Mouse (Mus musculus) liver, embryonic 11.5 days (tissue): ENCODE data around the gene Ets1. TPM values are rescaled to one million over a fixed set of nuclear protein-coding genes. Genes with fewer than 3 reads are reported as not detected.

Experiments
- ATAC-seq: fragments of 200-750 bp; cut with Nextera tagmentation; replicated peaks from 2 replicates; pipeline ENCODE4 v1.8.0; 2017; ENCODE audit warnings: moderate number of reproducible peaks, mild to moderate bottlenecking, moderate TSS enrichment, moderate library complexity; ENCODE audit not compliant: low FRiP score
- DNase-seq: peaks from one replicate; pipeline ENCODE4 v3.0.0-alpha.2; 2017; ENCODE audit warnings: low spot score
- H3K27ac ChIP-seq: fragments of 300-500 bp; sonication (generic); 2 replicates; pipeline ENCODE4 v1.5.1; 2014; ENCODE audit warnings: mild to moderate bottlenecking, low read depth, low read length, control low read depth
- H3K27me3 ChIP-seq: fragments of 300-500 bp; sonication (generic); replicated peaks from 2 replicates; pipeline ENCODE4 v1.6.1; 2014; ENCODE audit warnings: low read length, mixed read lengths; ENCODE audit not compliant: control insufficient read depth, insufficient read depth
- H3K36me3 ChIP-seq: fragments of 300-500 bp; sonication (generic); 2 replicates; pipeline ENCODE4 v1.6.1; 2014; ENCODE audit warnings: mild to moderate bottlenecking, low read length, moderate library complexity, mixed read lengths; ENCODE audit not compliant: control insufficient read depth, insufficient read depth
- H3K4me1 ChIP-seq: fragments of 300-500 bp; sonication (generic); replicated peaks from 2 replicates; pipeline ENCODE4 v1.6.1; 2014; ENCODE audit warnings: low read length, mixed read lengths; ENCODE audit not compliant: control insufficient read depth, insufficient read depth
- H3K4me2 ChIP-seq: fragments of 300-500 bp; sonication (generic); 2 replicates; pipeline ENCODE4 v1.6.1; 2014; ENCODE audit warnings: mild to moderate bottlenecking, control low read depth, moderate library complexity
- H3K4me3 ChIP-seq: fragments of 300-500 bp; sonication (generic); 2 replicates; pipeline ENCODE4 v1.5.1; 2014; ENCODE audit warnings: low read depth, low read length, control low read depth
- H3K9ac ChIP-seq: fragments of 300-500 bp; sonication (generic); 2 replicates; pipeline ENCODE4 v1.6.1; 2014; ENCODE audit warnings: low read depth, low read length, control low read depth
- H3K9me3 ChIP-seq: fragments of 300-500 bp; sonication (generic); 2 replicates; pipeline ENCODE4 v1.6.1; 2016; ENCODE audit warnings: low read length, inconsistent platforms, mixed read lengths; ENCODE audit not compliant: control insufficient read depth
- WGBS: fragments of 180-500 bp; shearing (Covaris S2); extraction: QIAGEN DNeasy Blood & Tissue Kit; methylation state at CpG from one replicate; pipeline ENCODE4 v1.1.7; 2014; 5-methylcytosine and 5-hydroxymethylcytosine counted together
- polyA plus RNA-seq: library from polyadenylated mRNA; unstranded; fragments of >200 nt; fragmentation: Nextera tagmentation; extraction: Ambion mirVana; gene quantifications from 2 replicates; pipeline ENCODE4 v1.2.1, GENCODE M21; 2014

The Ets1 gene
- polyA plus RNA-seq, 1 experiment from 2014 or later: 31.4 TPM

DNA sequence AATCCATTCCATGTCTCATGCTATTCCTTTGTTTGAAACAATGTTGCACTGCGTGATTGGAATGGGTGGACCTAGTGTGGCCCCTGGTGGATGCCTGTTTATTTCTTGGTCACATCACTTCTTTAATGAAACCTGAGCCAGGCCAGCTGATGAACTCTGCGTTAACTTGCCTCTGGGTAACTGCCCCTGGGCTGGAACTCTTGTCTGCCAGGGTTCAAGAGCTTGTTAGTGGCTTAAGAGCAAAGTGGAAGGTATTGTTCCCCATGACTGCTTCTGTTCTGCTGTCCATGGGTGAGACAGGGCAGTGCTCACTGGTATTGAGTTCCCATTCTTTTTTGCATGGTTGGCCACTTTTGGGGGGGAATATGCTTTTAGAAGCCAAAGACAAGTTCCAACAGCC, 85.1 kb downstream of the Ets1 start:
- Histone ChIP-seq H3K36me3 (no peaks in the 10 kb centered on the region), H3K27ac (no peak overlapping the region), H3K4me2 (no peak overlapping the region), H3K4me3 (no peak overlapping the region), H3K27me3 (no peaks in the 10 kb centered on the region), H3K9me3 (no peaks in the 10 kb centered on the region), H3K9ac (no peak overlapping the region), H3K4me1 (peaks cover 11% of the 10 kb centered on the region)
- WGBS: 62% methylated on average over 2 of the region's 2 CpGs
- ATAC-seq (no peak), DNase-seq (no peak)

- Histone ChIP-seq H3K9me3 (no peaks in the 10 kb centered on the region), H3K9ac (no peak overlapping the region), H3K4me2 (no peak overlapping the region), H3K36me3 (no peaks in the 10 kb centered on the region), H3K4me3 (no peak overlapping the region), H3K27ac (no peak overlapping the region), H3K27me3 (no peaks in the 10 kb centered on the region), H3K4me1 (peaks cover 11% of the 10 kb centered on the region)
- DNase-seq: no peak
- 81% methylated on average over 1 of the region's 1 CpGs for WGBS
- no peak for ATAC-seq
Observed at GRCm38 (mm10) chr9:32722205-32722604, 86.2 kb downstream of the Ets1 start.

- no peak overlapping the region for H3K4me2 ChIP-seq
- H3K27ac ChIP-seq: no peak overlapping the region
- DNase-seq (no peak), ATAC-seq (no peak)
- no peaks in the 10 kb centered on the region; the same call in 1 of the 2 replicates for H3K36me3 ChIP-seq
- H3K4me3 ChIP-seq: no peak overlapping the region
- H3K9me3 ChIP-seq: no peaks in the 10 kb centered on the region
- peaks cover 11% of the 10 kb centered on the region for H3K4me1 ChIP-seq
- H3K9ac ChIP-seq: no peak overlapping the region
- no peaks in the 10 kb centered on the region for H3K27me3 ChIP-seq
- 81% methylated on average over 3 of the region's 3 CpGs for WGBS
Observed at GRCm38 (mm10) chr9:32722969-32723368, 86.9 kb downstream of the Ets1 start.

- no peak for DNase-seq
- no peak overlapping the region for H3K4me2 ChIP-seq
- peaks cover 7% of the 10 kb centered on the region for H3K4me1 ChIP-seq
- no peak overlapping the region for H3K4me3 ChIP-seq
- H3K27me3 ChIP-seq: no peaks in the 10 kb centered on the region
- no peak overlapping the region for H3K27ac ChIP-seq
- no peaks in the 10 kb centered on the region; the same call in 1 of the 2 replicates for H3K36me3 ChIP-seq
- 76% methylated on average over 7 of the region's 7 CpGs for WGBS
- no peak for ATAC-seq
- H3K9ac ChIP-seq: no peak overlapping the region
- no peaks in the 10 kb centered on the region for H3K9me3 ChIP-seq
Observed at GRCm38 (mm10) chr9:32724131-32724825, 88.3 kb downstream of the Ets1 start.

GRCm38 (mm10) chr9:32725902-32726301, 89.9 kb downstream of the Ets1 start:
- H3K36me3 ChIP-seq: no peaks in the 10 kb centered on the region; the same call in 1 of the 2 replicates
- ATAC-seq: no peak
- 82% methylated on average over 4 of the region's 4 CpGs for WGBS

GRCm38 (mm10) chr9:32726595-32726994, 90.6 kb downstream of the Ets1 start:
- ATAC-seq (no peak), DNase-seq (no peak)
- WGBS: 86% methylated on average over 4 of the region's 4 CpGs
- no peaks in the 10 kb centered on the region for H3K27me3 ChIP-seq
- H3K27ac ChIP-seq: no peak overlapping the region
- H3K9ac ChIP-seq: no peak overlapping the region
- no peak overlapping the region for H3K4me3 ChIP-seq
- H3K36me3 ChIP-seq: no peaks in the 10 kb centered on the region; the same call in 1 of the 2 replicates
- H3K9me3 ChIP-seq: no peaks in the 10 kb centered on the region
- no peak overlapping the region for H3K4me2 ChIP-seq
- H3K4me1 ChIP-seq: peaks cover 6% of the 10 kb centered on the region; the same call in 1 of the 2 replicates

More at GRCm38 (mm10) chr9:32725902-32726301, 89.9 kb downstream of the Ets1 start:
- Histone ChIP-seq H3K9ac (no peak overlapping the region), H3K4me1 (peaks cover 1% of the 10 kb centered on the region; the same call in 1 of the 2 replicates), H3K4me2 (no peak overlapping the region), H3K4me3 (no peak overlapping the region), H3K27ac (no peak overlapping the region), H3K9me3 (no peaks in the 10 kb centered on the region), H3K27me3 (no peaks in the 10 kb centered on the region)
- no peak for DNase-seq

- no peak for DNase-seq
- H3K9ac ChIP-seq: no peak overlapping the region
- peaks cover 6% of the 10 kb centered on the region; the same call in 1 of the 2 replicates for H3K4me1 ChIP-seq
- no peak overlapping the region for H3K4me2 ChIP-seq
- H3K9me3 ChIP-seq: no peaks in the 10 kb centered on the region
- H3K27me3 ChIP-seq: no peaks in the 10 kb centered on the region
- no peak overlapping the region for H3K27ac ChIP-seq
- WGBS: 78% methylated on average over 2 of the region's 2 CpGs
- no peaks in the 10 kb centered on the region; the same call in 1 of the 2 replicates for H3K36me3 ChIP-seq
- ATAC-seq: no peak
- no peak overlapping the region for H3K4me3 ChIP-seq
Observed at GRCm38 (mm10) chr9:32727058-32727457, 91.0 kb downstream of the Ets1 start.

DNA sequence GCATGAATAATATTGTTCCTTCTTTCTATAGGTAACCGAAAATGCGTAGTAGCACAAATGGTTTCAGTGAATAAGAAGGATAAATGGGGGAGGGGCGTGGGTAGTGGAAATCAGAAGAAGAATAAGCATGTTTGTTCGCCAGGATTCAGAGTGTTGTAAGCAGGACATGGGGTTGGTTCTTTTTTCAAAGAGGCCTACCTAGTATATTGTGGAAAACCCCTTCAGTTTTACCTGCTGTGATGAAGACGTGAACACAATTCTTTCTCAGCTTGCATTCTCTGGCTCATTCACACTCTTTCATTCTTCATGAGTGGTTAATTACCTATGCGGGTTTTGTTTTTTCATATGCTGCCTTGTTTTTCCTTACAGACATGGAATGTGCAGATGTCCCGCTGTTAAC, 92.3 kb downstream of the Ets1 start:
- no peaks in the 10 kb centered on the region; the same call in 1 of the 2 replicates for H3K36me3 ChIP-seq
- H3K9ac ChIP-seq: no peak overlapping the region
- H3K4me2 ChIP-seq: no peak overlapping the region
- whole genome bisulfite sequencing: 87% methylated on average over 7 of the region's 7 CpGs
- H3K4me3 ChIP-seq: no peak overlapping the region
- no peaks in the 10 kb centered on the region for H3K9me3 ChIP-seq
- DNase-seq (no peak), ATAC-seq (no peak)
- no peak overlapping the region for H3K27ac ChIP-seq
- H3K4me1 ChIP-seq: peaks cover 6% of the 10 kb centered on the region; the same call in 1 of the 2 replicates
- H3K27me3 ChIP-seq: no peaks in the 10 kb centered on the region

DNA sequence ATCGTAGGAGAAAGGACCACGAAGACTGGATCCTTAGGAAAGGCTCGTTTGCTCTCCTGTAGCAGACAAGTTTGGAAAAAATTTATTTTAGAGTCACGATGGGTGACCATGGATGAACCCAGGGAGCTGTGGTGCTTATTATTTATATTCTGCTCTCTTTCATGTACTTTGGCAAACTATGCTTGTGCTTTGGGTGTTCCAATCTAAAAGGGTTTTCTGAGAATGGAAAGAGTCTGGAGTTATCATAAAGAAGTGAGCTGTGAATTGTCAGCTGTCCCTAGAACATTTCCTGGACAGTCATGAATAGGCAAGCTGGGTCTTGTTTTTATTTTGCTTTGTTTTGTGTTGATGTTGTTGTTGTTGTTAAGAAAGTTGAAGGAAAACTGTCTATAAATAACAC, 92.8 kb downstream of the Ets1 start:
- Histone ChIP-seq H3K27ac (no peak overlapping the region), H3K4me3 (no peak overlapping the region), H3K4me1 (peaks cover 6% of the 10 kb centered on the region; the same call in 1 of the 2 replicates), H3K4me2 (no peak overlapping the region), H3K9me3 (no peaks in the 10 kb centered on the region), H3K36me3 (no peaks in the 10 kb centered on the region; the same call in 1 of the 2 replicates), H3K27me3 (no peaks in the 10 kb centered on the region), H3K9ac (no peak overlapping the region)
- no peak for ATAC-seq
- DNase-seq: no peak
- 79% methylated on average over 4 of the region's 4 CpGs for WGBS
